Mouse (Mus musculus) cerebellum, postnatal 14 days (tissue): ENCODE data around the gene Cyp4a12b.
"Not testable (repeated sequence)": the region's sequence is repeated elsewhere in the genome, so short reads cannot be mapped to it uniquely, and the experiment has no call there.

Source experiments
- DNase-seq, 2 experiments: peaks; one replicate each; pipeline ENCODE4 v3.0.0; 2021; ENCODE audit warnings: mixed read lengths in 2 of 2

The Cyp4a12b gene

GRCm38 (mm10) chr4:115411324-115411723, at the start of gene Cyp4a12b:
Gene Cyp4a12b, plus strand, starts transcription at chr4:115411624.
- not testable (repeated sequence) for DNase-seq

GRCm38 (mm10) chr4:115365624-115366023, 45.8 kb upstream of the Cyp4a12b start:
- DNase-seq = not testable (repeated sequence)

- DNase-seq = peak; percentile 3 to 4
Observed at GRCm38 (mm10) chr4:115368067-115368466, 43.4 kb upstream of the Cyp4a12b start.

- DNase-seq = not testable (repeated sequence)
Observed at GRCm38 (mm10) chr4:115396256-115396655, 15.2 kb upstream of the Cyp4a12b start.

GRCm38 (mm10) chr4:115396950-115397349, 14.5 kb upstream of the Cyp4a12b start:
- DNase-seq = not testable (repeated sequence)

- no peak for DNase-seq
Observed at GRCm38 (mm10) chr4:115450577-115451137, 39.2 kb downstream of the Cyp4a12b start.

GRCm38 (mm10) chr4:115452304-115452703, 40.9 kb downstream of the Cyp4a12b start, which contains the start of gene Cyp4a30b:
Gene Cyp4a30b, plus strand, starts transcription at chr4:115452604.
- no peak for DNase-seq

- DNase-seq = not testable (repeated sequence)
Observed at GRCm38 (mm10) chr4:115473585-115473984, 62.2 kb downstream of the Cyp4a12b start.

- peak; percentile 2 to 6 for DNase-seq
Observed at GRCm38 (mm10) chr4:115476051-115476450, 64.6 kb downstream of the Cyp4a12b start.

- DNase-seq = no peak
Observed at GRCm38 (mm10) chr4:115481006-115481652, 69.7 kb downstream of the Cyp4a12b start.
